Comparison of ENCODE assay signal across 9 mouse cellular contexts in genomic region chr19:16285051-16286028, GRCm38 (mm10).
DNase-seq lines count a peak whose midpoint lies in the region; ATAC-seq and TF ChIP-seq lines count a peak whose summit lies in the region.
"Had no signal": no experiment of that assay in that cellular context is flagged by ENCODE, and none has a peak within 500 bp of the region (broad histone marks: within the 10 kb centered on the region; RNA-seq: fewer than 3 reads in every experiment).

No protein-coding gene starts in this region.

- H3K27me3 ChIP-seq in forebrain, embryonic 13.5 days, result no peaks in the 10 kb centered on the region
- no peaks in the 10 kb centered on the region for H3K27me3 ChIP-seq in forebrain, embryonic 12.5 days
- H3K27me3 ChIP-seq in kidney, embryonic 15.5 days, result no peaks in the 10 kb centered on the region
- H3K27me3 ChIP-seq in hindbrain, embryonic 14.5 days (ENCODE audit: control insufficient read depth, insufficient read depth, low read length), result no peaks in the 10 kb centered on the region

- 75% methylated on average over 11 of the region's 11 CpGs for WGBS in forebrain, embryonic 13.5 days
- WGBS in forebrain, embryonic 12.5 days, result 77% methylated on average over 11 of the region's 11 CpGs
- WGBS in kidney, embryonic 15.5 days, result 58% methylated on average over 11 of the region's 11 CpGs
- 77% methylated on average over 11 of the region's 11 CpGs for WGBS in hindbrain, embryonic 14.5 days

- 0 out of 2 replicates have a peak, but pooled peaks have one; percentile 41 for ATAC-seq in forebrain, embryonic 13.5 days
- no peak for ATAC-seq in forebrain, embryonic 12.5 days (ENCODE audit: low FRiP score)
- ATAC-seq in kidney, embryonic 15.5 days (replicated peaks; ENCODE audit: low FRiP score), result no peak
- ATAC-seq in hindbrain, embryonic 14.5 days (ENCODE audit: low FRiP score), result no peak

- H3K4me1 ChIP-seq in forebrain, embryonic 13.5 days, result 0 out of 2 replicates have a peak, but pooled peaks cover 11% of the 10 kb centered on the region
- H3K4me1 ChIP-seq in forebrain, embryonic 12.5 days, result peaks cover 16% of the 10 kb centered on the region
- peaks cover 50% of the 10 kb centered on the region for H3K4me1 ChIP-seq in kidney, embryonic 15.5 days
- H3K4me1 ChIP-seq in hindbrain, embryonic 14.5 days (replicated peaks; ENCODE audit: control insufficient read depth, insufficient read depth, low read length), result peaks cover 23% of the 10 kb centered on the region

- TF ChIP-seq POLR2A in brain, embryonic 14.5 days (IDR thresholded peaks at IDR 0.05; ENCODE audit: borderline replicate concordance, extremely low read depth, insufficient read depth, insufficient read length, poor library complexity, severe bottlenecking), result no peak

- H3K9ac ChIP-seq in forebrain, embryonic 13.5 days, result no peak overlapping the region
- H3K9ac ChIP-seq in forebrain, embryonic 12.5 days, result no peak overlapping the region
- H3K9ac ChIP-seq in kidney, embryonic 15.5 days, result no peak overlapping the region
- H3K9ac ChIP-seq in hindbrain, embryonic 14.5 days, result no peak overlapping the region
- H3K9ac ChIP-seq: liver, embryonic 14.5 days had no signal

- DNase-seq in kidney, postnatal 14 days, result no peak
- peak; percentile 73 for DNase-seq in brain, embryonic 14.5 days (ENCODE audit: low read depth)
- DNase-seq in hindbrain, embryonic 14.5 days (ENCODE audit: low spot score), result no peak
- no peak for DNase-seq in spleen, adult 12 weeks (ENCODE audit: low spot score)
- DNase-seq in urinary bladder, adult 18-20 months (ENCODE audit: low spot score in 2 of 2), result no peak

- H3K36me3 ChIP-seq in forebrain, embryonic 13.5 days (ENCODE audit: poor library complexity, severe bottlenecking), result no peaks in the 10 kb centered on the region
- H3K36me3 ChIP-seq in forebrain, embryonic 12.5 days (replicated peaks), result no peaks in the 10 kb centered on the region
- no peaks in the 10 kb centered on the region for H3K36me3 ChIP-seq in kidney, embryonic 15.5 days
- H3K36me3 ChIP-seq in hindbrain, embryonic 14.5 days (replicated peaks; ENCODE audit: control insufficient read depth, insufficient read depth), result no peaks in the 10 kb centered on the region

- H3K4me2 ChIP-seq in forebrain, embryonic 13.5 days, result no peak overlapping the region
- H3K4me2 ChIP-seq in forebrain, embryonic 12.5 days, result no peak overlapping the region
- no peak overlapping the region for H3K4me2 ChIP-seq in kidney, embryonic 15.5 days
- H3K4me2 ChIP-seq in hindbrain, embryonic 14.5 days (replicated peaks), result no peak overlapping the region

- no peaks in the 10 kb centered on the region for H3K9me3 ChIP-seq in forebrain, embryonic 13.5 days (replicated peaks)
- H3K9me3 ChIP-seq in forebrain, embryonic 12.5 days, result no peaks in the 10 kb centered on the region
- H3K9me3 ChIP-seq in kidney, embryonic 15.5 days (replicated peaks), result no peaks in the 10 kb centered on the region
- H3K9me3 ChIP-seq in hindbrain, embryonic 14.5 days (ENCODE audit: control insufficient read depth, low read length), result no peaks in the 10 kb centered on the region

- 0 out of 2 replicates have a peak overlapping the region, but pooled peaks have one; percentile 2 for H3K27ac ChIP-seq in forebrain, embryonic 13.5 days
- H3K27ac ChIP-seq in forebrain, embryonic 12.5 days, result no peak overlapping the region
- H3K27ac ChIP-seq in kidney, embryonic 15.5 days, result peak overlapping the region; percentile 74; the same call in 1 of the 2 replicates
- H3K27ac ChIP-seq in hindbrain, embryonic 14.5 days, result peak overlapping the region; percentile 26; the same call in 1 of the 2 replicates
- H3K27ac ChIP-seq: liver, embryonic 14.5 days had no signal

- no peak for TF ChIP-seq CTCF in brain, embryonic 14.5 days (IDR thresholded peaks at IDR 0.05; ENCODE audit: borderline replicate concordance, extremely low read depth, insufficient read depth, insufficient read length)

- no peak overlapping the region for H3K4me3 ChIP-seq in forebrain, embryonic 13.5 days
- no peak overlapping the region for H3K4me3 ChIP-seq in forebrain, embryonic 12.5 days (replicated peaks)
- no peak overlapping the region for H3K4me3 ChIP-seq in kidney, embryonic 15.5 days (replicated peaks)
- no peak overlapping the region for H3K4me3 ChIP-seq in hindbrain, embryonic 14.5 days (replicated peaks; ENCODE audit: low read length)
